Mouse (Mus musculus): ENCODE measurements around the gene Pheta2. TPM values are rescaled to one million over a fixed set of nuclear protein-coding genes. Genes with fewer than 3 reads are reported as not detected.

Pheta2 gene
- polyA plus RNA-seq, 1 experiment: 1.9 TPM

GRCm38 (mm10) chr15:82343368-82344287 is 4.9 kb downstream of the Pheta2 start:
- DNase-seq (ENCODE audit: low read depth): no peak
- no peak for TF ChIP-seq POLR2A (IDR thresholded peaks at IDR 0.05; ENCODE audit: borderline replicate concordance, extremely low read depth, insufficient read depth, insufficient read length, poor library complexity, severe bottlenecking)
- no peak for TF ChIP-seq CTCF (IDR thresholded peaks at IDR 0.05; ENCODE audit: borderline replicate concordance, extremely low read depth, insufficient read depth, insufficient read length)

DNA sequence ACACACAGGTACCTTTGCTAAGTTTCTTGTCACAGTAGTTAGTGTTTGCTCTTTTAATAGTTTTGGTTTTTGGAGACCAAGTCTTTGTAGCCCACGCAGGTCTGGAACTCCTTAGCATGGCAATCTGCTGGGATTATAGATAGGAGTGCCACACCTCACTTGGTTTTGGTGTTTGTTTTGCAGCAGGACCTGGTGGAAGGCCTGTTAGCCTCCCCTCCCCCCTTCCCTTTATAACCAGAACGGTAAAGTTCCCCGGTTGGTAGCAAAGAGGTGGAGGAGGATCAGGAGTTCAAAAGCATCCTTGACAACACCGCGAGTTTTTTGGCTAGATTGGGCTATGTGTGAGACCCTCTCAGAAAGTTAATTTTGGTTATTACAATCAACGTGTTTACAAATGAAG is 6.2 kb downstream of the Pheta2 start:
- TF ChIP-seq POLR2A (IDR thresholded peaks at IDR 0.05; ENCODE audit: borderline replicate concordance, extremely low read depth, insufficient read depth, insufficient read length, poor library complexity, severe bottlenecking) (no peak), CTCF (IDR thresholded peaks at IDR 0.05; ENCODE audit: borderline replicate concordance, extremely low read depth, insufficient read depth, insufficient read length) (no peak)
- no peak for DNase-seq (ENCODE audit: low read depth)

GRCm38 (mm10) chr15:82345820-82346470 is 7.2 kb downstream of the Pheta2 start:
- peak; percentile 99 for DNase-seq (ENCODE audit: low read depth)
- TF ChIP-seq CTCF (IDR thresholded peaks at IDR 0.05; ENCODE audit: borderline replicate concordance, extremely low read depth, insufficient read depth, insufficient read length) (no peak), POLR2A (IDR thresholded peaks at IDR 0.05; ENCODE audit: borderline replicate concordance, extremely low read depth, insufficient read depth, insufficient read length, poor library complexity, severe bottlenecking) (peak; percentile 75; the same call in 1 of the 2 replicates)

- TF ChIP-seq CTCF (IDR thresholded peaks at IDR 0.05; ENCODE audit: borderline replicate concordance, extremely low read depth, insufficient read depth, insufficient read length): no peak
- no peak for TF ChIP-seq POLR2A (IDR thresholded peaks at IDR 0.05; ENCODE audit: borderline replicate concordance, extremely low read depth, insufficient read depth, insufficient read length, poor library complexity, severe bottlenecking)
- no peak for DNase-seq (ENCODE audit: low read depth)
These were observed 8.0 kb downstream of the Pheta2 start for GRCm38 (mm10) chr15:82346580-82347302.

DNA sequence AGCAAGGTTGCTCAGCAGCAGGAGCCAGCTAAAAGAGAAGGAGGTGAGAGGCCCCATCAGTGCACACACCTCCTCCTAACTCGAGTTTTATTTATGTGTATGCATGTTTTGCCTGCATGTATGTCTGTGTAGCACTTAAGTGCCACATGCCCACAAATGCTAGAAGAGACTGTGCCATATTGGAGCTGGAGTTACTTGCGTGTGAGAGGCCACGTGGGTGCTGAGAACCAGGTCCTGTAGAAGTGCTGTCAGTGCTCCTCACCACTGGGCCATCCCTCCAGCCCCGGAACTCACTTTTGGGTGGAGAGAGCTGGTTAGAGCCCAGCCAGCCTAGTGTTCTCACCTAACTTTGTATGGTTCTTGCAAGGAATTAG is 8.5 kb downstream of the Pheta2 start:
- TF ChIP-seq CTCF (IDR thresholded peaks at IDR 0.05; ENCODE audit: borderline replicate concordance, extremely low read depth, insufficient read depth, insufficient read length): no peak
- TF ChIP-seq POLR2A (IDR thresholded peaks at IDR 0.05; ENCODE audit: borderline replicate concordance, extremely low read depth, insufficient read depth, insufficient read length, poor library complexity, severe bottlenecking): no peak
- DNase-seq (ENCODE audit: low read depth): no peak

DNA sequence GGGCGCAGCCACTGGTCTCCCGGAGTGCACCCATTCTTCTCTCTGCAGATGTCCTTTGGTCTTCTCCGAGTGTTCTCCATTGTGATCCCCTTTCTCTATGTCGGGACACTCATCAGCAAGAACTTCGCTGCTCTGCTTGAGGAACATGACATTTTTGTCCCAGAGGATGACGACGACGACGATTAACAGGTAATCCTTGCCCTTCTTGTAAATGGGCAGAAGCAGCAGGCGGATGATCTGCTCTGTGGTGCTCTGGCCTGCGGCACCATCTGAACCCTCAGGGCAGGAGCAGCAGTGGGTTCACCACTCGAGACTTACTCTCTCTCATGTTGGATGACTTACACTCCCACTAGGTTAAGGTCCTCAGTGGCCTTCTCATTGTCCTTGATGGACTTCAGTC is 9.1 kb downstream of the Pheta2 start:
- no peak for DNase-seq (ENCODE audit: low read depth)
- TF ChIP-seq POLR2A (IDR thresholded peaks at IDR 0.05; ENCODE audit: borderline replicate concordance, extremely low read depth, insufficient read depth, insufficient read length, poor library complexity, severe bottlenecking): no peak
- no peak for TF ChIP-seq CTCF (IDR thresholded peaks at IDR 0.05; ENCODE audit: borderline replicate concordance, extremely low read depth, insufficient read depth, insufficient read length)

GRCm38 (mm10) chr15:82348258-82348998 is 9.7 kb downstream of the Pheta2 start:
- TF ChIP-seq POLR2A (IDR thresholded peaks at IDR 0.05; ENCODE audit: borderline replicate concordance, extremely low read depth, insufficient read depth, insufficient read length, poor library complexity, severe bottlenecking) (no peak), CTCF (IDR thresholded peaks at IDR 0.05; ENCODE audit: borderline replicate concordance, extremely low read depth, insufficient read depth, insufficient read length) (no peak)
- DNase-seq (ENCODE audit: low read depth): no peak

GRCm38 (mm10) chr15:82348999-82349341 is 10.2 kb downstream of the Pheta2 start:
- no peak for TF ChIP-seq CTCF (IDR thresholded peaks at IDR 0.05; ENCODE audit: borderline replicate concordance, extremely low read depth, insufficient read depth, insufficient read length)
- DNase-seq (ENCODE audit: low read depth): no peak

GRCm38 (mm10) chr15:82350349-82350748 is 11.6 kb downstream of the Pheta2 start:
- no peak for DNase-seq (ENCODE audit: low read depth)

GRCm38 (mm10) chr15:82351480-82351879 is 12.7 kb downstream of the Pheta2 start:
- DNase-seq (ENCODE audit: low read depth): no peak

More at GRCm38 (mm10) chr15:82350349-82350748, 11.6 kb downstream of the Pheta2 start:
- TF ChIP-seq POLR2A (IDR thresholded peaks at IDR 0.05; ENCODE audit: borderline replicate concordance, extremely low read depth, insufficient read depth, insufficient read length, poor library complexity, severe bottlenecking) (no peak), CTCF (IDR thresholded peaks at IDR 0.05; ENCODE audit: borderline replicate concordance, extremely low read depth, insufficient read depth, insufficient read length) (no peak)

More at GRCm38 (mm10) chr15:82351480-82351879, 12.7 kb downstream of the Pheta2 start:
- no peak for TF ChIP-seq POLR2A (IDR thresholded peaks at IDR 0.05; ENCODE audit: borderline replicate concordance, extremely low read depth, insufficient read depth, insufficient read length, poor library complexity, severe bottlenecking)
- no peak for TF ChIP-seq CTCF (IDR thresholded peaks at IDR 0.05; ENCODE audit: borderline replicate concordance, extremely low read depth, insufficient read depth, insufficient read length)
